Comparison of ENCODE assay signal across 10 mouse cellular contexts in the genomic region with DNA sequence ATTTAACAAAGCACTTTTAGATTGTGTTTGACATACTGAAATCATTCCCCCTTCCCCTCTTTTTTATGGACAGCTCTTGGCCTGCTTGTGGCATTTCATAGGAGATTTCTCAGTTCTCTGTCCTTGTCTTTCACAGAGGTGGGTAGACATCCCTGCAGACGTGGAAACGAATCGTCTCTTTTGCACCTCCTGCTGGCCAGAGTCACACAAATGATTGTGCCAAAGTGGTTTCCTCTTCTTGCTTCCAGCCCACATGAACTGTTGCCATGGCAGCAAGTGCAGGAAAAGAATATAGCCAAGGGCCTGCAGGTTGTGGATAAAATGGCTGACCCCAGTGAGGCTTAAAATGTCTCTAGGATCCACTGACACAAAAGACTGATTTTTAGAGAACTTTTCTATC.
DNase-seq lines count a peak whose midpoint lies in the region; ATAC-seq and TF ChIP-seq lines count a peak whose summit lies in the region.
"Had no signal": no experiment of that assay in that cellular context is flagged by ENCODE, and none has a peak within 500 bp of the region (broad histone marks: within the 10 kb centered on the region; RNA-seq: fewer than 3 reads in every experiment).

No protein-coding gene starts in this region.

- no peak overlapping the region for H3K4me3 ChIP-seq in midbrain, embryonic 13.5 days (replicated peaks)
- no peak overlapping the region for H3K4me3 ChIP-seq in stomach, postnatal 0 days (ENCODE audit: low read depth, low read length)
- H3K4me3 ChIP-seq in lung, adult 2 months (replicated peaks; ENCODE audit: extremely low read depth, low read depth, low read length): no peak overlapping the region
- H3K4me3 ChIP-seq: heart, embryonic 15.5 days had no signal

- no peak for TF ChIP-seq POLR2A in lung, adult 2 months (IDR thresholded peaks at IDR 0.05; ENCODE audit: borderline replicate concordance, extremely low read depth, low read depth, low read length)

- H3K36me3 ChIP-seq in midbrain, embryonic 13.5 days: no peaks in the 10 kb centered on the region
- H3K36me3 ChIP-seq in stomach, postnatal 0 days (ENCODE audit: control insufficient read depth, insufficient read depth, low read length): no peaks in the 10 kb centered on the region
- H3K36me3 ChIP-seq: heart, embryonic 15.5 days had no signal

- no peaks in the 10 kb centered on the region for H3K27me3 ChIP-seq in midbrain, embryonic 13.5 days
- H3K27me3 ChIP-seq in stomach, postnatal 0 days (ENCODE audit: control insufficient read depth, insufficient read depth, low read length): no peaks in the 10 kb centered on the region
- H3K27me3 ChIP-seq: heart, embryonic 15.5 days had no signal

- peak; percentile 78 for ATAC-seq in midbrain, embryonic 13.5 days
- ATAC-seq in stomach, postnatal 0 days (ENCODE audit: low FRiP score, low TSS enrichment): no peak
- ATAC-seq in erythroblast, adult 5-6 weeks (replicated peaks; ENCODE audit: low FRiP score, poor library complexity, severe bottlenecking): no peak

- peak overlapping the region; percentile 45; the same call in 1 of the 2 replicates for H3K27ac ChIP-seq in midbrain, embryonic 13.5 days
- no peak overlapping the region for H3K27ac ChIP-seq in stomach, postnatal 0 days (replicated peaks)
- H3K27ac ChIP-seq: heart, embryonic 15.5 days had no signal

- no peaks in the 10 kb centered on the region for H3K9me3 ChIP-seq in midbrain, embryonic 13.5 days
- no peaks in the 10 kb centered on the region for H3K9me3 ChIP-seq in stomach, postnatal 0 days (ENCODE audit: control insufficient read depth, low read length)
- H3K9me3 ChIP-seq: heart, embryonic 15.5 days had no signal

- no peak overlapping the region for H3K4me2 ChIP-seq in midbrain, embryonic 13.5 days (replicated peaks)
- no peak overlapping the region for H3K4me2 ChIP-seq in stomach, postnatal 0 days (replicated peaks; ENCODE audit: low read depth)
- H3K4me2 ChIP-seq: heart, embryonic 15.5 days; liver, embryonic 11.5 days had no signal

- 0 out of 2 replicates have a peak, but pooled peaks cover 2% of the 10 kb centered on the region for H3K4me1 ChIP-seq in midbrain, embryonic 13.5 days (replicated peaks)
- no peaks in the 10 kb centered on the region for H3K4me1 ChIP-seq in stomach, postnatal 0 days (replicated peaks; ENCODE audit: control insufficient read depth, insufficient read depth)
- H3K4me1 ChIP-seq in lung, adult 2 months (ENCODE audit: control insufficient read depth, insufficient read depth, low read length): no peaks in the 10 kb centered on the region
- H3K4me1 ChIP-seq: heart, embryonic 15.5 days had no signal

- TF ChIP-seq CTCF in stomach, postnatal 0 days (IDR thresholded peaks at IDR 0.05; ENCODE audit: low read depth): no peak
- no peak for TF ChIP-seq CTCF in lung, adult 2 months (IDR thresholded peaks at IDR 0.05; ENCODE audit: insufficient read depth, low read length)

- DNase-seq in ES-CJ7 (ENCODE audit: low read depth, low spot score): peak; percentile 88
- DNase-seq in ZHBTc4 (ENCODE audit: low read depth, low spot score): peak; percentile 85
- peak; percentile 55 to 59 for DNase-seq in frontal cortex, postnatal 14 days (ENCODE audit: low spot score in 2 of 2)
- DNase-seq in yolk sac, embryonic 10.5 days (ENCODE audit: low spot score): no peak
- DNase-seq in stomach, postnatal 0 days (ENCODE audit: low spot score): no peak
- no peak for DNase-seq in lung, adult 2 months

- no peak overlapping the region for H3K9ac ChIP-seq in midbrain, embryonic 13.5 days (replicated peaks)
- no peak overlapping the region for H3K9ac ChIP-seq in stomach, postnatal 0 days (ENCODE audit: low read length)
- H3K9ac ChIP-seq: heart, embryonic 15.5 days had no signal

- no peak for TF ChIP-seq EP300 in stomach, postnatal 0 days (optimal IDR thresholded peaks at IDR 0.05)

- WGBS in midbrain, embryonic 13.5 days: 26% methylated on average over 3 of the region's 3 CpGs
- WGBS in stomach, postnatal 0 days: 50% methylated on average over 3 of the region's 3 CpGs
- WGBS in lung, adult 2 months: 51% methylated on average over 3 of the region's 3 CpGs

Comparison
In these comparisons a context has a peak if more than half of its experiments do, and no peak if none do; other contexts are left out.
1. DNase-seq: peak in ES-CJ7 (single experiment), ZHBTc4 (single experiment) and frontal cortex, postnatal 14 days (2 of 2); none in yolk sac, embryonic 10.5 days (single experiment), stomach, postnatal 0 days (single experiment) and lung, adult 2 months (single experiment).